Mouse (Mus musculus) hindbrain, postnatal 0 days (tissue): ENCODE measurements around the gene Ska2. TPM values are rescaled to one million over a fixed set of nuclear protein-coding genes. Genes with fewer than 3 reads are reported as not detected.
A peak's percentile ranks its signal among the peaks of the same experiment; 100 is the strongest.

ENCODE experiments used
- ATAC-seq: fragments of 200-750 bp; cut with Nextera tagmentation; 2 replicates; pipeline ENCODE4 v1.8.0; 2017; ENCODE audit warnings: mild to moderate bottlenecking, moderate TSS enrichment, moderate library complexity
- DNase-seq: peaks from one replicate; pipeline ENCODE4 v3.0.0-alpha.2; 2015; ENCODE audit warnings: low spot score
- H3K27ac ChIP-seq: fragments of 300-500 bp; sonication (generic); 2 replicates; pipeline ENCODE4 v1.5.1; 2014; ENCODE audit warnings: mild to moderate bottlenecking
- H3K27me3 ChIP-seq: fragments of 300-500 bp; sonication (generic); 2 replicates; pipeline ENCODE4 v1.6.1; 2014; ENCODE audit warnings: low read length, mixed read lengths; ENCODE audit not compliant: insufficient read depth
- H3K36me3 ChIP-seq: fragments of 300-500 bp; sonication (generic); 2 replicates; pipeline ENCODE4 v1.6.1; 2014; ENCODE audit warnings: low read length, mixed read lengths; ENCODE audit not compliant: insufficient read depth
- H3K4me1 ChIP-seq: fragments of 300-500 bp; sonication (generic); 2 replicates; pipeline ENCODE4 v1.6.1; 2014; ENCODE audit warnings: antibody characterized with exemption, low read length, mixed read lengths; ENCODE audit not compliant: insufficient read depth
- H3K4me2 ChIP-seq: fragments of 300-500 bp; sonication (generic); 2 replicates; pipeline ENCODE4 v1.6.1; 2014; ENCODE audit warnings: low read depth, mild to moderate bottlenecking, low read length, moderate library complexity, mixed read lengths
- H3K4me3 ChIP-seq: fragments of 300-500 bp; sonication (generic); 2 replicates; pipeline ENCODE4 v1.5.1; 2014; ENCODE audit warnings: low read length
- H3K9ac ChIP-seq: fragments of 300-500 bp; sonication (generic); replicated peaks from 2 replicates; pipeline ENCODE4 v1.6.1; 2014; ENCODE audit warnings: mild to moderate bottlenecking, low read length, moderate library complexity, mixed read lengths
- H3K9me3 ChIP-seq: fragments of 300-500 bp; sonication (generic); 2 replicates; pipeline ENCODE4 v1.6.1; 2016; ENCODE audit warnings: low read length, mixed read lengths
- CTCF ChIP-seq: IDR thresholded peaks from 2 replicates; pipeline ENCODE4 v1.5.1; 2016; ENCODE audit warnings: antibody characterized with exemption, control low read depth, low read depth
- WGBS: fragments of 180-500 bp; shearing (Covaris S2); extraction: QIAGEN DNeasy Blood & Tissue Kit; methylation state at CpG from one replicate; pipeline ENCODE4 v1.1.7; 2014; 5-methylcytosine and 5-hydroxymethylcytosine counted together
- polyA plus RNA-seq: library from polyadenylated mRNA; unstranded; fragments of >200 nt; fragmentation: Nextera tagmentation; extraction: Ambion mirVana; gene quantifications from 2 replicates; pipeline ENCODE4 v1.2.1, GENCODE M21; 2015
- total RNA-seq: library from RNA; depleted of rRNA; stranded (reverse); fragments of >200 nt; gene quantifications from 2 replicates; pipeline ENCODE4 v1.2.3, GENCODE M21; 2014

Gene Ska2
- total and polyA plus RNA-seq, 2 experiments from 2014 or later = 24.5 to 27.0 TPM

DNA sequence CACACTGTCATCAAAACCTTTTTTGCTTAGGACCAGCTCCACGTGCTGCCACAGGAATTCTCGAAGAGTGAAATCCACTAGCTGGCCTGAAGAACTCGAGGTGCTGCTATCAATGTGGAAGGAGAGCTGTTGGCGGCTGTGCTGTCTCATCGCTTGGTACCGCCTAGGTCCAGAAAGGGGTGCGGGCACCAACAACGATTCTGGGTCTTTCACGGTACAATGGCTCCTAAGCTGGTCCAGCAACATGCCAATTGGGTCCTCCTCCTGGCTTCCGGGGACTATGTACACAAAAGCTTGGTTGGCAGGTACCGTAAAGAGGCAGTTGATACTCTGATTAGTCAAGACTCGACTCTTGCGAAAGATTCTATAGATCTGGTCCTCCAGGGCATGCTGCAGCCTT lies 23.6 kb upstream of the Ska2 start:
- H3K27ac ChIP-seq = no peak overlapping the region
- peak overlapping the region; percentile 82 for H3K4me2 ChIP-seq
- H3K36me3 ChIP-seq = peaks cover 24% of the 10 kb centered on the region
- no peaks in the 10 kb centered on the region for H3K9me3 ChIP-seq
- H3K9ac ChIP-seq = no peak overlapping the region
- peaks cover 9% of the 10 kb centered on the region for H3K4me1 ChIP-seq
- H3K27me3 ChIP-seq = no peaks in the 10 kb centered on the region
- H3K4me3 ChIP-seq = peak overlapping the region; percentile 66
- 90% methylated on average over 13 of the region's 13 CpGs for WGBS
- TF ChIP-seq CTCF = no peak
- ATAC-seq = no peak
- no peak for DNase-seq

DNA sequence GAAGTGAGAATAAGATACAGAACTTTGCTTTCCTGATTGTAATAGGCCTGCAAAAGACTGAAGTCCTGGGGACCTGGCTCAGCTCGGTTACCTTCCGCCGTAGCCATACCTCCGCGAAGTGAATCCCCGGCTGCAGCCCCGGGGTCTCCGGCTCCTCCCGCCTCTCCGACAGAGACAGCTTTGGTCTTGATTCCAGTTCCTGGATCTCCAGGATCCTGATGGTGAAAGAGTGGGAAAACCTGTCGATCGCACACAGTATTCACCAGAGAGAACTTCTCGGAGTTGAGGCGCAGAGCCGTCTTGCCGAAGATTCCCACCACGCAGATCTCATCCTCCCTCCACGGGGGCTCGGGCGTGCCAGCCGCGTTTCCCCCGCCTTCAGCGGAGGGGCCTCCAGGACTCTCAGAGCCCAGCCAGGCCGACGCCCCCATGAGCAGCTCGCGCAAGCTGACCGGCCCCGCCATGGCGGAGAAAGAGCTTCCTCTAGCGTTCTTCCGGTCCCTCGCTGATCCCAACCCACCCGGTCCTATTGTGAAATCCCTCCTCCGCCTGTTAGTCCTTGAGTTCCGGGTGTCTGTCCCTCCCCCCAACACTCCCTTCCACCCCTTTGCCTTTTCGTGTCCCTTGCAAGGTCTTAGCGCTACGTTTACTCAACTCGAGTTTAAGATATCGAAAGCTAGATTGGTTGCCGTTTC lies 22.6 kb upstream of the Ska2 start, which contains the start of gene Smg8:
TSS of gene Smg8 (minus strand) at position 485 of the 695 bp plus-strand sequence.
- Histone ChIP-seq H3K9me3 (no peaks in the 10 kb centered on the region), H3K36me3 (peaks cover 22% of the 10 kb centered on the region), H3K27ac (peak within 1 kb of the TSS; percentile 64), H3K4me3 (peak within 1 kb of the TSS; percentile 66), H3K4me2 (peak within 1 kb of the TSS; percentile 82), H3K9ac (peak within 1 kb of the TSS; percentile 66), H3K27me3 (no peaks in the 10 kb centered on the region), H3K4me1 (peaks cover 9% of the 10 kb centered on the region)
- DNase-seq = peak; percentile 90
- ATAC-seq = peak; percentile 95
- WGBS = 2% methylated on average over 43 of the region's 43 CpGs
- TF ChIP-seq CTCF = no peak

GRCm38 (mm10) chr11:87087142-87087541 lies 21.9 kb upstream of the Ska2 start:
- no peak for DNase-seq
- H3K4me1 ChIP-seq = peaks cover 9% of the 10 kb centered on the region
- H3K27me3 ChIP-seq = no peaks in the 10 kb centered on the region
- H3K36me3 ChIP-seq = peaks cover 21% of the 10 kb centered on the region; the same call in 1 of the 2 replicates
- H3K4me2 ChIP-seq = peak overlapping the region; percentile 82
- WGBS = 68% methylated on average over 2 of the region's 2 CpGs
- no peak overlapping the region for H3K27ac ChIP-seq
- ATAC-seq = no peak
- no peak for TF ChIP-seq CTCF
- H3K9ac ChIP-seq = no peak overlapping the region
- no peaks in the 10 kb centered on the region for H3K9me3 ChIP-seq
- H3K4me3 ChIP-seq = peak overlapping the region; percentile 66

- Histone ChIP-seq H3K4me2 (peak within 1 kb of the TSS; percentile 75), H3K9ac (peak within 1 kb of the TSS; percentile 77), H3K36me3 (no peaks in the 10 kb centered on the region; the same call in 1 of the 2 replicates), H3K27me3 (no peaks in the 10 kb centered on the region), H3K27ac (peak within 1 kb of the TSS; percentile 82), H3K4me3 (peak within 1 kb of the TSS; percentile 55), H3K4me1 (peaks cover 4% of the 10 kb centered on the region; the same call in 1 of the 2 replicates), H3K9me3 (no peaks in the 10 kb centered on the region)
- TF ChIP-seq CTCF = no peak
- DNase-seq (no peak), ATAC-seq (no peak)
- WGBS = under 1% methylated on average over 14 of the region's 14 CpGs
These were observed 652 bp upstream of the Ska2 start, which contains the start of gene Prr11 for GRCm38 (mm10) chr11:87108409-87108754. TSS of gene Prr11 (minus strand) at chr11:87108708.

- Histone ChIP-seq H3K4me1 (peaks cover 4% of the 10 kb centered on the region; the same call in 1 of the 2 replicates), H3K36me3 (no peaks in the 10 kb centered on the region; the same call in 1 of the 2 replicates), H3K4me3 (peak overlapping the region; percentile 55), H3K9ac (peak overlapping the region; percentile 77), H3K9me3 (no peaks in the 10 kb centered on the region), H3K4me2 (peak overlapping the region; percentile 75), H3K27me3 (no peaks in the 10 kb centered on the region), H3K27ac (peak overlapping the region; percentile 82)
- DNase-seq (peak; percentile 51), ATAC-seq (no peak)
- TF ChIP-seq CTCF = no peak
- under 1% methylated on average over 42 of the region's 42 CpGs for WGBS
These were observed 611 bp downstream of the Ska2 start for GRCm38 (mm10) chr11:87109519-87110171.

DNA sequence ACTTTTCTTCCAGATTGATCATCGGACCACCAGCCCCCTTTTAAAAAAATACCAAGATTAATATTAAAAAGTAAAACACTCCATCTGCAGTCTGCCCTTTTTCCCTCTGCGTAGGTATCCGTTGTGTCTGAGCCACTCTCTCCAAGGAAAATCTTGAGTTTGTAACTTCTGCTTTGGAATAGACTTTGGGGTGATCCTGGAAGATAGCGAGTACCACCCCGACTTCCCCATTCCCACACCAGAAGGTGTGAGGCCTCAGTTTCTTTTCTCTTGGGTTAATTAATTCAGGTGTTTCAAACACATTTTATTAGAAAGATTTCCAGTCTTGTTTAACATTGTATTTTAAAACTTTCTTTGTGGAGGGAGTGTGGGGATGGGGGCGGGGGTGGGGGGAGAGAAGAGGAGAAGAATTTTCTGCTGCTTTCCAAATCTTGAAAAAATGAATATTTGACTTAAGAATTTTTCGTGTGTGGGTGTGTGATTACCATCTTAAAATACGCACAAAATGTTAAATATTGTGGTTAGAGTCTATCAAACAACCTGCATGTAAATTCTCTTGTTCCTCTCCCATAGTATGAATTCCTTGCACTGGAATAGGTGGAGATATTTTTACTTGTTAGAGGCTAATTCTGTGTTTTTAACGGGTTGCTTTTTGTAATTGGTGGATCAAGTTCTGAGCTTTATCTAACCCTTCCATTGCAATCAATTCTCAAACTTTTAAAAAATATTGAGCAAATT lies 1.3 kb downstream of the Ska2 start:
- no peak for DNase-seq
- TF ChIP-seq CTCF = no peak
- peak overlapping the region; percentile 55 for H3K4me3 ChIP-seq
- no peaks in the 10 kb centered on the region for H3K9me3 ChIP-seq
- no peak for ATAC-seq
- WGBS = 6% methylated on average over 9 of the region's 9 CpGs
- H3K27me3 ChIP-seq = no peaks in the 10 kb centered on the region
- H3K4me2 ChIP-seq = peak overlapping the region; percentile 75
- peak overlapping the region; percentile 82 for H3K27ac ChIP-seq
- no peaks in the 10 kb centered on the region; the same call in 1 of the 2 replicates for H3K36me3 ChIP-seq
- peaks cover 4% of the 10 kb centered on the region; the same call in 1 of the 2 replicates for H3K4me1 ChIP-seq
- peak overlapping the region; percentile 77 for H3K9ac ChIP-seq
